In the genomic region with DNA sequence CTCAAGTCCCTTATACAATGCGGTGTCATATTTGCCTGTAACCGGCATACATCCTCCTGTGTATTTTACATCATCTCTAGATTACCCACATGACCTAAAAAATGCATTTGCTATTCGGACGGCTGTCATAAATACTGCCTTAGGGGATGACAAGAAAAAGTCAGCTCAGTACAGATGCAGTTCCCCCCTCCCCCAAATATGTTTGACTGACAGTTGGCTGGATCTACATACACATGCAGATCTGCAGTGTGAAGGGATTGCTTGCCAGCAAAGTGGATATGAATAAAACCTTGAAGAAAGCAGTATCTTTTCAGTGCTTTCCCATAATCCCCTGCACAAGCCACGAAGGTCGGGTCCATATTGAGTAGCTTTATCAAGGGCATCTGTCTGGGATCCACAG, we compare ENCODE assay signal across 22 mouse cellular contexts. TPM values are rescaled to one million over a fixed set of nuclear protein-coding genes. Genes with fewer than 3 reads are reported as not detected.
DNase-seq lines count a peak whose midpoint lies in the region; ATAC-seq lines count a peak whose summit lies in the region.
"Had no signal": no experiment of that assay in that cellular context is flagged by ENCODE, and none has a peak within 500 bp of the region (broad histone marks: within the 10 kb centered on the region; RNA-seq: fewer than 3 reads in every experiment).

No protein-coding gene starts in this region.

- H3K27me3 ChIP-seq in forebrain, embryonic 15.5 days: no peaks in the 10 kb centered on the region
- no peaks in the 10 kb centered on the region for H3K27me3 ChIP-seq in forebrain, embryonic 12.5 days
- H3K27me3 ChIP-seq in midbrain, embryonic 14.5 days (ENCODE audit: control insufficient read depth, insufficient read depth, low read length): no peaks in the 10 kb centered on the region
- no peaks in the 10 kb centered on the region for H3K27me3 ChIP-seq in midbrain, embryonic 10.5 days (ENCODE audit: low read depth, poor library complexity, severe bottlenecking)
- no peaks in the 10 kb centered on the region for H3K27me3 ChIP-seq in forebrain, embryonic 16.5 days (replicated peaks; ENCODE audit: control insufficient read depth, insufficient read depth, low read length)
- H3K27me3 ChIP-seq: embryonic facial prominence, embryonic 12.5 days; hindbrain, embryonic 15.5 days had no signal

- peak; percentile 52; the same call in 1 of the 2 replicates for ATAC-seq in forebrain, embryonic 15.5 days (replicated peaks)
- no peak for ATAC-seq in forebrain, embryonic 12.5 days (ENCODE audit: low FRiP score)
- no peak for ATAC-seq in midbrain, embryonic 14.5 days (ENCODE audit: low FRiP score, low TSS enrichment)
- peak; percentile 50 for ATAC-seq in forebrain, embryonic 16.5 days
- ATAC-seq: CD4-positive, CD25-positive, alpha-beta regulatory T cell, adult 4 months; inflammation-experienced regulatory T-cells, adult 6 months; intestine, postnatal 0 days had no signal

- 69% methylated on average over 6 of the region's 6 CpGs for WGBS in forebrain, embryonic 15.5 days
- 90% methylated on average over 6 of the region's 6 CpGs for WGBS in forebrain, embryonic 12.5 days
- 79% methylated on average over 6 of the region's 6 CpGs for WGBS in midbrain, embryonic 14.5 days
- 92% methylated on average over 6 of the region's 6 CpGs for WGBS in midbrain, embryonic 10.5 days
- 64% methylated on average over 6 of the region's 6 CpGs for WGBS in forebrain, embryonic 16.5 days

- peak overlapping the region; percentile 67 for H3K27ac ChIP-seq in forebrain, embryonic 15.5 days (replicated peaks)
- no peak overlapping the region for H3K27ac ChIP-seq in forebrain, embryonic 12.5 days
- H3K27ac ChIP-seq in midbrain, embryonic 14.5 days (replicated peaks; ENCODE audit: low read depth, low read length): peak overlapping the region; percentile 17; the same call in 1 of the 2 replicates
- H3K27ac ChIP-seq in midbrain, embryonic 10.5 days (replicated peaks): no peak overlapping the region
- H3K27ac ChIP-seq in forebrain, embryonic 16.5 days (ENCODE audit: low read length): peak overlapping the region; percentile 66
- H3K27ac ChIP-seq: embryonic facial prominence, embryonic 12.5 days; heart, adult 2 months; hindbrain, embryonic 10.5 days; hindbrain, embryonic 15.5 days had no signal

- no peaks in the 10 kb centered on the region for H3K9me3 ChIP-seq in forebrain, embryonic 15.5 days
- no peaks in the 10 kb centered on the region for H3K9me3 ChIP-seq in forebrain, embryonic 12.5 days
- H3K9me3 ChIP-seq in midbrain, embryonic 14.5 days (ENCODE audit: control insufficient read depth, low read length): no peaks in the 10 kb centered on the region
- H3K9me3 ChIP-seq in midbrain, embryonic 10.5 days (replicated peaks): no peaks in the 10 kb centered on the region
- peaks cover 2% of the 10 kb centered on the region; the same call in 1 of the 2 replicates for H3K9me3 ChIP-seq in forebrain, embryonic 16.5 days (ENCODE audit: control insufficient read depth, low read length)
- H3K9me3 ChIP-seq: embryonic facial prominence, embryonic 12.5 days; G1E; hindbrain, embryonic 10.5 days; hindbrain, embryonic 15.5 days had no signal

- H3K4me3 ChIP-seq in forebrain, embryonic 15.5 days: no peak overlapping the region
- H3K4me3 ChIP-seq in forebrain, embryonic 12.5 days (replicated peaks): no peak overlapping the region
- H3K4me3 ChIP-seq in midbrain, embryonic 14.5 days (replicated peaks; ENCODE audit: low read depth, low read length): no peak overlapping the region
- H3K4me3 ChIP-seq in midbrain, embryonic 10.5 days: no peak overlapping the region
- no peak overlapping the region for H3K4me3 ChIP-seq in forebrain, embryonic 16.5 days (replicated peaks; ENCODE audit: low read length)
- H3K4me3 ChIP-seq: embryonic facial prominence, embryonic 12.5 days; heart, adult 2 months; hindbrain, embryonic 10.5 days; hindbrain, embryonic 15.5 days had no signal

- H3K4me2 ChIP-seq in forebrain, embryonic 15.5 days (replicated peaks): no peak overlapping the region
- no peak overlapping the region for H3K4me2 ChIP-seq in forebrain, embryonic 12.5 days
- no peak overlapping the region for H3K4me2 ChIP-seq in midbrain, embryonic 14.5 days (ENCODE audit: low read length)
- H3K4me2 ChIP-seq in forebrain, embryonic 16.5 days (ENCODE audit: low read length): no peak overlapping the region
- H3K4me2 ChIP-seq: embryonic facial prominence, embryonic 12.5 days; heart, embryonic 11.5 days; hindbrain, embryonic 15.5 days had no signal

- no peaks in the 10 kb centered on the region for H3K36me3 ChIP-seq in forebrain, embryonic 15.5 days
- no peaks in the 10 kb centered on the region for H3K36me3 ChIP-seq in forebrain, embryonic 12.5 days (replicated peaks)
- H3K36me3 ChIP-seq in midbrain, embryonic 14.5 days (ENCODE audit: control insufficient read depth, insufficient read depth, low read length): no peaks in the 10 kb centered on the region
- H3K36me3 ChIP-seq in midbrain, embryonic 10.5 days: 0 out of 2 replicates have a peak, but pooled peaks cover 3% of the 10 kb centered on the region
- no peaks in the 10 kb centered on the region; the same call in 1 of the 2 replicates for H3K36me3 ChIP-seq in forebrain, embryonic 16.5 days (ENCODE audit: control insufficient read depth, insufficient read depth)
- H3K36me3 ChIP-seq: embryonic facial prominence, embryonic 12.5 days; G1E; hindbrain, embryonic 10.5 days had no signal

- peak; percentile 28 for DNase-seq in midbrain, embryonic 14.5 days
- DNase-seq in midbrain, embryonic 10.5 days (ENCODE audit: low spot score): no peak
- DNase-seq in kidney, postnatal 25 days: no peak
- DNase-seq: adrenal gland, adult 8-10 months; adrenal gland, postnatal 36 days; cerebellum, adult 11 months; cerebellum, adult 8-10 months; cerebellum, postnatal 14 days; embryo, embryonic 11 days; gastrocnemius, postnatal 10 days; heart, adult 2 months had no signal

- H3K9ac ChIP-seq in forebrain, embryonic 15.5 days (replicated peaks): no peak overlapping the region
- no peak overlapping the region for H3K9ac ChIP-seq in forebrain, embryonic 12.5 days
- H3K9ac ChIP-seq in midbrain, embryonic 14.5 days (replicated peaks; ENCODE audit: low read length): no peak overlapping the region
- H3K9ac ChIP-seq in forebrain, embryonic 16.5 days (replicated peaks; ENCODE audit: low read depth, low read length): no peak overlapping the region
- H3K9ac ChIP-seq: embryonic facial prominence, embryonic 12.5 days; hindbrain, embryonic 15.5 days had no signal

- H3K4me1 ChIP-seq in forebrain, embryonic 15.5 days: peaks cover 16% of the 10 kb centered on the region
- H3K4me1 ChIP-seq in forebrain, embryonic 12.5 days: peaks cover 11% of the 10 kb centered on the region; the same call in 1 of the 2 replicates
- no peaks in the 10 kb centered on the region for H3K4me1 ChIP-seq in midbrain, embryonic 14.5 days (ENCODE audit: control insufficient read depth, insufficient read depth, low read length)
- H3K4me1 ChIP-seq in midbrain, embryonic 10.5 days: peaks cover 14% of the 10 kb centered on the region
- H3K4me1 ChIP-seq in forebrain, embryonic 16.5 days (replicated peaks; ENCODE audit: control insufficient read depth, insufficient read depth, low read length): peaks cover 18% of the 10 kb centered on the region
- H3K4me1 ChIP-seq: embryonic facial prominence, embryonic 12.5 days; hindbrain, embryonic 15.5 days had no signal

RNA-seq across cellular contexts. Expression of gene Ttc9, which starts 15.8 kb away (rescaled TPM):
- 17.5 and 18.7 TPM in 2 replicates for polyA plus RNA-seq in forebrain, embryonic 15.5 days (2015; fragmentation: Nextera tagmentation; extraction: Ambion mirVana)
- polyA plus RNA-seq in forebrain, embryonic 12.5 days (2016; fragmentation: Nextera tagmentation; extraction: Ambion mirVana): 5.7 and 7.6 TPM in 2 replicates
- 10.7 and 12.6 TPM in 2 replicates for polyA plus RNA-seq in midbrain, embryonic 14.5 days (2014; fragmentation: Nextera tagmentation; extraction: Ambion mirVana)
- polyA plus RNA-seq in midbrain, embryonic 10.5 days (2016; fragmentation: Nextera tagmentation; extraction: Ambion mirVana): 2.0 and 2.6 TPM in 2 replicates
- polyA plus RNA-seq in forebrain, embryonic 16.5 days (2015; fragmentation: Nextera tagmentation; extraction: Ambion mirVana): 20.3 and 24.6 TPM in 2 replicates
- polyA plus RNA-seq: G1E had no signal

RNA-seq across cellular contexts. Expression of gene Med6, which starts 52.0 kb away (rescaled TPM):
- polyA plus RNA-seq in forebrain, embryonic 15.5 days (2015; fragmentation: Nextera tagmentation; extraction: Ambion mirVana): 51.4 and 54.8 TPM in 2 replicates
- 66.5 and 67.5 TPM in 2 replicates for polyA plus RNA-seq in forebrain, embryonic 12.5 days (2016; fragmentation: Nextera tagmentation; extraction: Ambion mirVana)
- 43.9 and 50.7 TPM in 2 replicates for polyA plus RNA-seq in midbrain, embryonic 14.5 days (2014; fragmentation: Nextera tagmentation; extraction: Ambion mirVana)
- 85.2 and 86.1 TPM in 2 replicates for polyA plus RNA-seq in midbrain, embryonic 10.5 days (2016; fragmentation: Nextera tagmentation; extraction: Ambion mirVana)
- 50.8 and 51.4 TPM in 2 replicates for polyA plus RNA-seq in forebrain, embryonic 16.5 days (2015; fragmentation: Nextera tagmentation; extraction: Ambion mirVana)

Comparison
In these comparisons a context has a peak if more than half of its experiments do, and no peak if none do; other contexts are left out.
1. ATAC-seq: peak in forebrain, embryonic 15.5 days (single experiment) and forebrain, embryonic 16.5 days (single experiment); none in forebrain, embryonic 12.5 days (single experiment) and midbrain, embryonic 14.5 days (single experiment).
2. H3K27ac ChIP-seq: peak in forebrain, embryonic 15.5 days (single experiment), midbrain, embryonic 14.5 days (single experiment) and forebrain, embryonic 16.5 days (single experiment); none in forebrain, embryonic 12.5 days (single experiment) and midbrain, embryonic 10.5 days (single experiment).